Mouse (Mus musculus) intestine, embryonic 15.5 days (tissue): Measurements from ENCODE around the gene Olfr631. TPM values are rescaled to one million over a fixed set of nuclear protein-coding genes. Genes with fewer than 3 reads are reported as not detected.

Experiments
- polyA plus RNA-seq: library from polyadenylated mRNA; unstranded; fragments of >200 nt; fragmentation: Nextera tagmentation; extraction: Ambion mirVana; gene quantifications from 2 replicates; pipeline ENCODE4 v1.2.1, GENCODE M21; 2015

The Olfr631 gene
- polyA plus RNA-seq, 1 experiment from 2014 or later = not detected

Other genes with a start within 250 kb of the Olfr631 start
- not detected in 2 replicates for gene Olfr625-ps1, start 246.1 kb upstream of the Olfr631 start, polyA plus RNA-seq
- gene Olfr243, start 214.2 kb upstream of the Olfr631 start, polyA plus RNA-seq = not detected in 2 replicates
- not detected in 2 replicates for gene Olfr628, start 198.5 kb upstream of the Olfr631 start, polyA plus RNA-seq
- not detected in 2 replicates for gene Olfr629, start 183.9 kb upstream of the Olfr631 start, polyA plus RNA-seq
- not detected in 2 replicates for gene Olfr630, start 171.5 kb upstream of the Olfr631 start, polyA plus RNA-seq
- not detected in 2 replicates for gene Olfr69, start 157.2 kb upstream of the Olfr631 start, polyA plus RNA-seq
- gene Olfr68, start 149.1 kb upstream of the Olfr631 start, polyA plus RNA-seq = not detected in 2 replicates
- gene Olfr67, start 137.0 kb upstream of the Olfr631 start, polyA plus RNA-seq = not detected in 2 replicates
- gene Hbb-bt, start 114.8 kb upstream of the Olfr631 start, polyA plus RNA-seq = 2,721 and 2,775 TPM in 2 replicates
- 7,434 and 7,479 TPM in 2 replicates for gene Hbb-bs, start 100.7 kb upstream of the Olfr631 start, polyA plus RNA-seq
- gene Hbb-bh2, start 88.3 kb upstream of the Olfr631 start, polyA plus RNA-seq = not detected in 2 replicates
- gene Hbb-bh1, start 85.7 kb upstream of the Olfr631 start, polyA plus RNA-seq = 2.0 and 2.2 TPM in 2 replicates
- 165 and 266 TPM in 2 replicates for gene Hbb-y, start 75.6 kb upstream of the Olfr631 start, polyA plus RNA-seq
- not detected in 2 replicates for gene Olfr66, start 42.6 kb upstream of the Olfr631 start, polyA plus RNA-seq
- gene Olfr64, start 34.3 kb upstream of the Olfr631 start, polyA plus RNA-seq = not detected in 2 replicates
- not detected in 2 replicates for gene Olfr65, start 25.3 kb upstream of the Olfr631 start, polyA plus RNA-seq
- not detected in 2 replicates for gene Olfr632, start 5.5 kb downstream of the Olfr631 start, polyA plus RNA-seq
- not detected in 2 replicates for gene Olfr633, start 15.6 kb downstream of the Olfr631 start, polyA plus RNA-seq
- 0.01 TPM in 1 of 2 replicates, not detected in the other for gene Olfr635, start 42.3 kb downstream of the Olfr631 start, polyA plus RNA-seq
- gene Olfr638, start 69.9 kb downstream of the Olfr631 start, polyA plus RNA-seq = not detected in 2 replicates
- not detected in 2 replicates for gene Olfr639, start 88.5 kb downstream of the Olfr631 start, polyA plus RNA-seq
- not detected in 2 replicates for gene Olfr640, start 96.7 kb downstream of the Olfr631 start, polyA plus RNA-seq
- gene Olfr641, start 106.6 kb downstream of the Olfr631 start, polyA plus RNA-seq = not detected in 2 replicates
- not detected in 2 replicates for gene Olfr642, start 123.8 kb downstream of the Olfr631 start, polyA plus RNA-seq
- not detected in 2 replicates for gene 4930516K23Rik, start 132.6 kb downstream of the Olfr631 start, polyA plus RNA-seq
- not detected in 2 replicates for gene Olfr644, start 143.0 kb downstream of the Olfr631 start, polyA plus RNA-seq
- gene Olfr645, start 156.6 kb downstream of the Olfr631 start, polyA plus RNA-seq = not detected in 2 replicates
- not detected in 2 replicates for gene Olfr646, start 176.0 kb downstream of the Olfr631 start, polyA plus RNA-seq
- not detected in 2 replicates for gene Ubqln5, start 201.0 kb downstream of the Olfr631 start, polyA plus RNA-seq
- gene Olfr643, start 208.6 kb downstream of the Olfr631 start, polyA plus RNA-seq = not detected in 2 replicates
- gene Ubqln3, start 214.5 kb downstream of the Olfr631 start, polyA plus RNA-seq = not detected in 2 replicates
- gene Ubqlnl, start 221.7 kb downstream of the Olfr631 start, polyA plus RNA-seq = not detected in 2 replicates
- gene Olfm5, start 236.0 kb downstream of the Olfr631 start, polyA plus RNA-seq = not detected in 2 replicates